In genomic region chr1:127587071-127587470, GRCm38 (mm10) we compare ENCODE assay signal across 20 mouse cellular contexts.
DNase-seq lines count a peak whose midpoint lies in the region.
"Had no signal": no experiment of that assay in that cellular context is flagged by ENCODE, and none has a peak within 500 bp of the region (broad histone marks: within the 10 kb centered on the region; RNA-seq: fewer than 3 reads in every experiment).

No protein-coding gene starts in this region.

- intact Hi-C loops in heart, postnatal 10 days (cut with DNase I) = no loop called here

- H3K36me3 ChIP-seq in splenic B cell, adult 2 months (ENCODE audit: control insufficient read depth, insufficient read depth, low read length, poor library complexity, severe bottlenecking) = no peaks in the 10 kb centered on the region; the same call in 1 of the 2 replicates
- H3K36me3 ChIP-seq: embryonic facial prominence, embryonic 13.5 days; embryonic facial prominence, embryonic 15.5 days; forebrain, embryonic 10.5 days; forebrain, embryonic 12.5 days had no signal

- peak; percentile 70 for DNase-seq in heart, adult 11 months
- DNase-seq in heart, postnatal 10 days = no peak
- peak; percentile 25 to 26 for DNase-seq in spleen, postnatal 36 days (ENCODE audit: low spot score in 2 of 2)
- no peak for DNase-seq in spleen, postnatal 14 days (ENCODE audit: low spot score in 2 of 2)
- DNase-seq in splenic B cell, adult 2 months (ENCODE audit: low read depth, low spot score) = peak; percentile 55
- DNase-seq in frontal cortex, postnatal 14 days (ENCODE audit: low spot score in 2 of 2) = no peak
- DNase-seq: adrenal gland, adult 2 months; adrenal gland, postnatal 10 days; adrenal gland, postnatal 25 days; cerebellum, adult 11 months; cerebellum, adult 18-20 months; cerebellum, adult 8-10 months; cerebellum, adult 9-11 months; cerebellum, postnatal 14 days; cerebellum, postnatal 36 days; embryo, embryonic 11 days had no signal

- H3K27me3 ChIP-seq in splenic B cell, adult 2 months (ENCODE audit: control insufficient read depth, insufficient read depth, low read length, poor library complexity, severe bottlenecking) = no peaks in the 10 kb centered on the region
- H3K27me3 ChIP-seq: embryonic facial prominence, embryonic 13.5 days; embryonic facial prominence, embryonic 15.5 days; forebrain, embryonic 12.5 days had no signal

Comparison
In these comparisons a context has a peak if more than half of its experiments do, and no peak if none do; other contexts are left out.
1. DNase-seq: peak in heart, adult 11 months (single experiment), spleen, postnatal 36 days (2 of 2) and splenic B cell, adult 2 months (single experiment); none in heart, postnatal 10 days (0 of 2), spleen, postnatal 14 days (0 of 2) and frontal cortex, postnatal 14 days (0 of 2).